Mouse (Mus musculus): ENCODE measurements around the gene Clic5.

The Clic5 gene

DNA sequence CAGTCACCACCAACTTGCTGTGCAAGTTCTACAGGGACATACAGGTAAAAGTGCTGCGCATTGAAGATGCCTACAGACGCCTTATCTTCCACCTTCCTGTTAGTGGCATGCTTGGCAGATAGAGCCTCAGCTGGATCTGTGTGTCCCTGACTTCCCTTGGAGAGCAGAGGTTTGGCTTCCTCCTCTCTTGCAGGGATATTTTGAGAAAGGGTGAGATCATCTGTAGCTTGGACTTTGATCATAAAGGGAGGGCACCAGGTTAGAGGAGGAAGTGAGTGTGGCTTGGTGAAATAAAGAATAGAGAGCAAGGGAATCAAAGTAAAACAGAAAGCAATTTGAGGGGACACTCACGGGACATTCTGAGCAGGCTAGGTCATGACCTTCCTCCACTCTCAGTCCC, 4.6 kb downstream of the Clic5 start:
- DNase-seq (ENCODE audit: low spot score), result no peak

- DNase-seq (ENCODE audit: low spot score), result no peak
These were observed 10.8 kb downstream of the Clic5 start for GRCm38 (mm10) chr17:44199158-44199557.

DNA sequence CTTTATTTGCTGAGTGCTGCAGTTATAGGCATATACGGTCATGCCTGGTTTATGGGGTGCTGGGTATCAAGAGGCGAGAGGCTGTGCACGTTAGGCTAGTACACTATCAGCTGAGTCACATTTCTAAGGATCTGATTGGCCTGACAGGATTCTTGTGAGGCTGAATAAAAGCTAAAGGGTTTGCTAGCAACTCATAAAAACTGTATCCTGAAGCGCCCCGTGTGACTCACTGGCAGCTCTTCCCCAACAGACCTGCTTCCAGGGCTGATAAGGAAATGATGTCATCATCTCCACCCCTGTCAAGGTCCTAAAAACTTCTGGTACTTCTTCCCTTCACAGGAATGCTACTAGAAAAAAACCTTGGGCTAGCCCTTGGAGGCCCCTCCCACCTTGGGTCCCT, 14.6 kb downstream of the Clic5 start:
- DNase-seq (ENCODE audit: low spot score), result no peak

- DNase-seq (ENCODE audit: low spot score), result no peak
These were observed 16.4 kb downstream of the Clic5 start for GRCm38 (mm10) chr17:44204787-44205186.

GRCm38 (mm10) chr17:44205562-44205961, 17.2 kb downstream of the Clic5 start:
- no peak for DNase-seq (ENCODE audit: low spot score)

GRCm38 (mm10) chr17:44208900-44209299, 20.5 kb downstream of the Clic5 start:
- DNase-seq (ENCODE audit: low spot score), result no peak

GRCm38 (mm10) chr17:44212960-44213619, 24.7 kb downstream of the Clic5 start:
- DNase-seq (ENCODE audit: low spot score), result no peak

DNA sequence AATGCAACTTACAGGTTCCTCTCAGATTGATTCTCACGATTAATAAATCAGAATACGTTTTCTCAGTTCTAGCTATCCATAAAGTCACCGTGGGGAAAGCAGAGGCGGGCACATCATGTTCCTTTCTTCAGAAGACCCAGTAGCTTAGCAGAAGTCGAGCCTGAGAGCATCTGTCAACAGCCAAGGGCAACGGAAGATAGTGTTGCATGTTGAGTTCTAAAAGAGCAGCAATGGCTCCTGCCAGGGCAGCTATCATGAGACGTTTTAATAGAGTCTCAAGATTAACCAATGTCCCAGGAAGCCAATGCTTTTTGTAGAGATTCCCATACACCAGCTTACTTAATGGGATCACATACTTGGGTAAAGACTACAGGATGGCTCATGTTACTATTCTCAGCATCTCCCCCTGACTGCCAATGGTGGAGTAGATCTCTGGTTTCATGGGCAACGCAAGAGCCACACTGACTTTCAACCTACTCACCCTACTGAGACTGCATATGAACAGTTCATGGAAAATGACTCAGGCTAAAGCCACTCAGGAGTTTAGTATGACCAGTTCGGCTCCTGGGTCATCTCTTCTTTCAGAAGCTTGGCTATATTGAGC, 26.9 kb downstream of the Clic5 start:
- DNase-seq (ENCODE audit: low spot score), result no peak

DNA sequence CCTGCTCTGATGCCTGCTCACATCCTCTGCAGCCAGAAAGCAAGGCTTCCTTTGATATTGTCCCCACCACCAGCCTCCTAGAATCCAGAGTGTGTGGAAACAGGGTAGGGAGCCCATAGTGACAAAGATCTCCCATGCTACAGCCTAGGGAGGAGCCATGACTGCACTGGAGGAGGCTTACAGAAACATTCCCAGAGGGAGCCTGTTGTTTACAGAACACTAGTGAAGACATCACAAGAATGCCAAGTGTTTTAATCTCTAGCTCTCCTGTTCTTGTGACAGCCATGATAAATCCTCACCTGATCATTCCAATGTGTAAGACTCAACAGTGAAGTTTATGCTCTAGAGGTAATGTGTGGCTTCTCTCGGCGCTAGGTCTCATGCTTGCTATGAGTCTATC, 28.8 kb downstream of the Clic5 start:
- DNase-seq (ENCODE audit: low spot score), result no peak

GRCm38 (mm10) chr17:44219943-44220342, 31.6 kb downstream of the Clic5 start:
- DNase-seq (ENCODE audit: low spot score), result no peak

- DNase-seq (ENCODE audit: low spot score), result no peak
These were observed 40.0 kb downstream of the Clic5 start for GRCm38 (mm10) chr17:44228428-44228827.

- no peak for DNase-seq (ENCODE audit: low spot score)
These were observed 41.7 kb downstream of the Clic5 start for GRCm38 (mm10) chr17:44230083-44230482.

- DNase-seq (ENCODE audit: low spot score), result peak; percentile 33
These were observed 50.8 kb downstream of the Clic5 start for GRCm38 (mm10) chr17:44239030-44239721.

DNA sequence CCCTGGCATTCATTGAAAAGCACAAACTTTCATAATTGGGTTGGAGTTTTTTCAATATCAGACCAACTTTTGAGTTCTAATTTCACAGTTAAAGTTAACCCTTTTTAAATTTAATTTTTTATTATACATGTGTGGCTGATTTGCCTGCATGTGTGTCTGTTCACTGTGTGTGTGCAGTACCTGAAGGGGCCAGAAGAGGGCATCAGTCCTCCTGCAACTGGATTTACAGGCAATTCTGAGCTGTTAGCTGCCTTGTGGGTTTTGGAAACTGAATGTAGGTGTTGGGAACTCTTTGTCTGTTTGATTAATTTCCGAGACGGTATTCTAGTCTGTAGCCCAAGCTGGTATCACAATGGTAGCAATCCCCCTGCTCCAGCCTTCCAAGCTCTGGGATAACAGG, 52.4 kb downstream of the Clic5 start:
- no peak for DNase-seq (ENCODE audit: low spot score)

- no peak for DNase-seq (ENCODE audit: low spot score)
These were observed 55.7 kb downstream of the Clic5 start for GRCm38 (mm10) chr17:44244096-44244495.

- peak; percentile 34 for DNase-seq (ENCODE audit: low spot score)
These were observed 56.2 kb downstream of the Clic5 start for GRCm38 (mm10) chr17:44244625-44245024.

- no peak for DNase-seq (ENCODE audit: low spot score)
These were observed 57.8 kb downstream of the Clic5 start for GRCm38 (mm10) chr17:44246153-44246700.

GRCm38 (mm10) chr17:44249544-44249943, 61.2 kb downstream of the Clic5 start:
- no peak for DNase-seq (ENCODE audit: low spot score)

GRCm38 (mm10) chr17:44252653-44253052, 64.3 kb downstream of the Clic5 start:
- no peak for DNase-seq (ENCODE audit: low spot score)

GRCm38 (mm10) chr17:44254698-44255097, 66.3 kb downstream of the Clic5 start:
- DNase-seq (ENCODE audit: low spot score), result no peak

- peak; percentile 91 for DNase-seq (ENCODE audit: low spot score)
These were observed 68.2 kb downstream of the Clic5 start for GRCm38 (mm10) chr17:44256583-44256982.

DNA sequence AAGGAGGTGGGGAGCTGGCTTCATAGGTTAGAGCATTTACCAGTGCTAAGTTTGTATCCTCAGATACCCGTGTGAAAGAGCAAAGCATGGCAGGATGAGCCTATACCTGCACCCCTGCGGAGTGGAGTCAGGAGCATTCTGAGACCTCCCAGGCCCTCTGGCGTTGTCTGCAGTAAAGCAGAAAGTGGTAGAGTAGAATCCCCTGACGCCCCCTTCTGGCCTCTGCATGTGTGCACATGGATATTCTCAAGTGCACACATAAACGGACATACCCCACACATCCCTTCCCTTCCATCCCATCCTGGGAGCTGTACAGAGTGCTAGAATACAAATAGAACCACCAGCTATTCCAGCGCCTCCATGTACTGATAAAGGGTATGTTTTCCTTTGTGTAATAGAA, 70.9 kb downstream of the Clic5 start:
- DNase-seq (ENCODE audit: low spot score), result no peak

- DNase-seq (ENCODE audit: low spot score), result peak; percentile 88
These were observed 73.3 kb downstream of the Clic5 start for GRCm38 (mm10) chr17:44261594-44262202.

Measured in embryo, embryonic 10 days (tissue).